Mouse (Mus musculus) intestine, postnatal 0 days (tissue): ENCODE results near the gene Wdr31. TPM values are rescaled to one million over a fixed set of nuclear protein-coding genes. Genes with fewer than 3 reads are reported as not detected.

ENCODE experiments used
- ATAC-seq: fragments of 200-750 bp; cut with Nextera tagmentation; 2 replicates; pipeline ENCODE4 v1.8.0; 2017; ENCODE audit warnings: mild to moderate bottlenecking, moderate TSS enrichment, moderate library complexity
- H3K27ac ChIP-seq: fragments of 300-500 bp; sonication (generic); 2 replicates; pipeline ENCODE4 v1.5.1; 2014; ENCODE audit warnings: mild to moderate bottlenecking, low read depth, low read length, moderate library complexity
- H3K27me3 ChIP-seq: fragments of 300-500 bp; sonication (generic); replicated peaks from 2 replicates; pipeline ENCODE4 v1.6.1; 2014; ENCODE audit warnings: low read length, mixed read lengths; ENCODE audit not compliant: control insufficient read depth, insufficient read depth
- H3K36me3 ChIP-seq: fragments of 300-500 bp; sonication (generic); 2 replicates; pipeline ENCODE4 v1.6.1; 2014; ENCODE audit warnings: mild to moderate bottlenecking, moderate library complexity; ENCODE audit not compliant: control insufficient read depth, insufficient read depth
- H3K4me1 ChIP-seq: fragments of 300-500 bp; sonication (generic); replicated peaks from 2 replicates; pipeline ENCODE4 v1.6.1; 2014; ENCODE audit warnings: antibody characterized with exemption, low read length, mixed read lengths; ENCODE audit not compliant: control insufficient read depth, insufficient read depth
- H3K4me2 ChIP-seq: fragments of 300-500 bp; sonication (generic); replicated peaks from 2 replicates; pipeline ENCODE4 v1.6.1; 2014; ENCODE audit warnings: low read depth, mild to moderate bottlenecking, moderate library complexity
- H3K4me3 ChIP-seq: fragments of 300-500 bp; sonication (generic); 2 replicates; pipeline ENCODE4 v1.5.1; 2014; ENCODE audit warnings: low read depth, low read length
- H3K9ac ChIP-seq: fragments of 300-500 bp; sonication (generic); 2 replicates; pipeline ENCODE4 v1.6.1; 2014; ENCODE audit warnings: mild to moderate bottlenecking, low read depth, low read length
- H3K9me3 ChIP-seq: fragments of 300-500 bp; sonication (generic); 2 replicates; pipeline ENCODE4 v1.6.1; 2016; ENCODE audit warnings: mixed run types; ENCODE audit not compliant: control insufficient read depth
- CTCF ChIP-seq: sonication (generic); IDR thresholded peaks from 2 replicates; pipeline ENCODE4 v1.5.1; 2016; ENCODE audit warnings: low read depth, mild to moderate bottlenecking, control low read depth, antibody characterized with exemption, moderate library complexity
- WGBS: fragments of 180-500 bp; shearing (Covaris S2); extraction: QIAGEN DNeasy Blood & Tissue Kit; methylation state at CpG from one replicate; pipeline ENCODE4 v1.1.7; 2014; 5-methylcytosine and 5-hydroxymethylcytosine counted together
- polyA plus RNA-seq: library from polyadenylated mRNA; unstranded; fragments of >200 nt; fragmentation: Nextera tagmentation; extraction: Ambion mirVana; gene quantifications from 2 replicates; pipeline ENCODE4 v1.2.1, GENCODE M21; 2015

Wdr31 gene
- polyA plus RNA-seq, 1 experiment from 2014 or later: 1.8 TPM

- ATAC-seq: no peak
- 94% methylated on average over 6 of the region's 6 CpGs for whole genome bisulfite sequencing
- H3K4me2 ChIP-seq: no peak overlapping the region
- TF ChIP-seq CTCF: no peak
- H3K36me3 ChIP-seq: peaks cover 99% of the 10 kb centered on the region
- no peak overlapping the region for H3K4me3 ChIP-seq
- H3K9ac ChIP-seq: no peak overlapping the region
- no peaks in the 10 kb centered on the region for H3K27me3 ChIP-seq
- no peaks in the 10 kb centered on the region for H3K4me1 ChIP-seq
- no peak overlapping the region for H3K27ac ChIP-seq
- H3K9me3 ChIP-seq: no peaks in the 10 kb centered on the region
These were observed 51.6 kb downstream of the Wdr31 start for GRCm38 (mm10) chr4:62419091-62419490.

GRCm38 (mm10) chr4:62418448-62418847 is 52.2 kb downstream of the Wdr31 start:
- H3K27ac ChIP-seq: no peak overlapping the region
- H3K36me3 ChIP-seq: peaks cover 99% of the 10 kb centered on the region

GRCm38 (mm10) chr4:62411606-62412005 is 59.1 kb downstream of the Wdr31 start:
- 93% methylated on average over 10 of the region's 10 CpGs for WGBS
- Histone ChIP-seq H3K27me3 (no peaks in the 10 kb centered on the region), H3K9me3 (no peaks in the 10 kb centered on the region), H3K9ac (no peak overlapping the region), H3K36me3 (peaks cover 51% of the 10 kb centered on the region), H3K4me1 (no peaks in the 10 kb centered on the region), H3K4me3 (no peak overlapping the region), H3K27ac (no peak overlapping the region), H3K4me2 (no peak overlapping the region)
- no peak for ATAC-seq
- no peak for TF ChIP-seq CTCF

More at GRCm38 (mm10) chr4:62418448-62418847, 52.2 kb downstream of the Wdr31 start:
- Histone ChIP-seq H3K4me3 (no peak overlapping the region), H3K4me2 (no peak overlapping the region), H3K4me1 (no peaks in the 10 kb centered on the region), H3K9me3 (no peaks in the 10 kb centered on the region), H3K27me3 (no peaks in the 10 kb centered on the region), H3K9ac (no peak overlapping the region)
- 91% methylated on average over 8 of the region's 8 CpGs for WGBS
- TF ChIP-seq CTCF: no peak
- no peak for ATAC-seq

- H3K27ac ChIP-seq: no peak overlapping the region
- 83% methylated on average over 2 of the region's 2 CpGs for WGBS
- no peak overlapping the region for H3K4me3 ChIP-seq
- no peaks in the 10 kb centered on the region for H3K4me1 ChIP-seq
- H3K9me3 ChIP-seq: no peaks in the 10 kb centered on the region
- no peak overlapping the region for H3K4me2 ChIP-seq
- ATAC-seq: no peak
- TF ChIP-seq CTCF: no peak
- no peak overlapping the region for H3K9ac ChIP-seq
- H3K27me3 ChIP-seq: no peaks in the 10 kb centered on the region
- peaks cover 39% of the 10 kb centered on the region for H3K36me3 ChIP-seq
These were observed 60.4 kb downstream of the Wdr31 start for GRCm38 (mm10) chr4:62410325-62410724.

- Histone ChIP-seq H3K9ac (peak overlapping the region; percentile 67), H3K36me3 (peaks cover 31% of the 10 kb centered on the region), H3K4me1 (no peaks in the 10 kb centered on the region), H3K27me3 (no peaks in the 10 kb centered on the region), H3K27ac (peak overlapping the region; percentile 84; the same call in 1 of the 2 replicates), H3K4me2 (peak overlapping the region; percentile 67), H3K9me3 (no peaks in the 10 kb centered on the region), H3K4me3 (peak overlapping the region; percentile 65)
- WGBS: 16% methylated on average over 6 of the region's 6 CpGs
- TF ChIP-seq CTCF: no peak
- ATAC-seq: no peak
These were observed 61.1 kb downstream of the Wdr31 start for GRCm38 (mm10) chr4:62409615-62410014.

- no peaks in the 10 kb centered on the region for H3K4me1 ChIP-seq
- peak within 1 kb of the TSS; percentile 84 for H3K27ac ChIP-seq
- peak within 1 kb of the TSS; percentile 67 for H3K4me2 ChIP-seq
- peak within 1 kb of the TSS; percentile 72 for H3K9ac ChIP-seq
- H3K36me3 ChIP-seq: peaks cover 23% of the 10 kb centered on the region
- H3K4me3 ChIP-seq: peak within 1 kb of the TSS; percentile 65
- no peaks in the 10 kb centered on the region for H3K27me3 ChIP-seq
- TF ChIP-seq CTCF: no peak
- ATAC-seq: peak; percentile 98
- no peaks in the 10 kb centered on the region for H3K9me3 ChIP-seq
- WGBS: under 1% methylated on average over 39 of the region's 39 CpGs
These were observed 62.0 kb downstream of the Wdr31 start, which contains the start of the genes Cdc26 and Prpf4 for GRCm38 (mm10) chr4:62408601-62409282. Gene Cdc26 (minus strand): TSS chr4:62408642. Gene Prpf4 (plus strand): TSS chr4:62408797.
